Mouse (Mus musculus) cerebellum, adult 2 months (tissue): ENCODE measurements at regions not wholly inside any gene's neighbourhood (a gene's known extent, or its start where the extent isn't known, plus 50 kb on each side); places are given as distances from the start of the nearest gene placed in this dataset.

Experiments used
- CTCF ChIP-seq: fragments of 200-500 bp; IDR thresholded peaks from 2 replicates; pipeline ENCODE4 v1.5.1; 2011; ENCODE audit warnings: low read depth, mild to moderate bottlenecking, control low read depth, low read length, moderate library complexity, borderline replicate concordance; ENCODE audit not compliant: insufficient read depth
- POLR2A ChIP-seq: fragments of 200-500 bp; IDR thresholded peaks from 2 replicates; pipeline ENCODE4 v1.6.1; 2011; ENCODE audit warnings: low read length, control low read depth, borderline replicate concordance; ENCODE audit not compliant: insufficient read depth

DNA sequence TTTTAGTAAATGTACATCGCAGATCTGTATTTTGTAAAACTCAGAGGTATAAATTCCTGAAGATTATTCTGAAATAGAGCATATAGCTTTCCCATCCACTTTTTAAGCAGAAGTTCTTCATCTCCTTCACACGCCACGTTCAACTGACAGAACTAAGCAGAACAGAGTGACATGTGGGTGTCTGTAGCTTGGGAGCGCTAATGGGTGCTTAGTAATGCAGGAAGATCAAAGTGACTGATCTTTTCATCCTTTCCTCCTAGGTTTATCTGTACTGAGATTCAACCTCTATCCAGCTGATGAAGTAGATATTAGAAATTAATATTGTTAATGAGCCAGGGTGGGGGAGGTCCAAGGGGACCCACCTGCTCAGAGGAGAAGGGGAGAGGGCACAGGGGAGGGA lies 201.8 kb upstream of the Gm9833 start:
- TF ChIP-seq POLR2A (no peak), CTCF (no peak)
